Mouse (Mus musculus): ENCODE data around the gene Grifin. TPM values are rescaled to one million over a fixed set of nuclear protein-coding genes. Genes with fewer than 3 reads are reported as not detected.

Gene Grifin
- polyA plus RNA-seq, 1 experiment from 2014 or later = not detected

- Histone ChIP-seq H3K36me3 (ENCODE audit: control insufficient read depth, insufficient read depth, low read length) (no peaks in the 10 kb centered on the region), H3K4me3 (ENCODE audit: low read depth, low read length) (no peak overlapping the region), H3K4me1 (ENCODE audit: control insufficient read depth, insufficient read depth, low read length) (peaks cover 61% of the 10 kb centered on the region), H3K9ac (ENCODE audit: low read length) (peak overlapping the region; percentile 20; the same call in 1 of the 2 replicates), H3K9me3 (ENCODE audit: control insufficient read depth, low read length) (no peaks in the 10 kb centered on the region), H3K4me2 (peak overlapping the region; percentile 5; the same call in 1 of the 2 replicates), H3K27me3 (ENCODE audit: control insufficient read depth, insufficient read depth, low read length) (no peaks in the 10 kb centered on the region), H3K27ac (ENCODE audit: low read depth, low read length) (peak overlapping the region; percentile 77)
- DNase-seq (ENCODE audit: low spot score, missing footprints) = peak; percentile 90
- ATAC-seq (ENCODE audit: low FRiP score) = peak; percentile 71
- WGBS = 8% methylated on average over 6 of the region's 6 CpGs
Observed at GRCm38 (mm10) chr5:140579771-140580170, 14.9 kb upstream of the Grifin start.

- Histone ChIP-seq H3K4me1 (ENCODE audit: control insufficient read depth, insufficient read depth, low read length) (peaks cover 55% of the 10 kb centered on the region), H3K4me2 (peak overlapping the region; percentile 5; the same call in 1 of the 2 replicates), H3K27ac (ENCODE audit: low read depth, low read length) (peak overlapping the region; percentile 77), H3K9ac (ENCODE audit: low read length) (peak overlapping the region; percentile 18; the same call in 1 of the 2 replicates), H3K4me3 (ENCODE audit: low read depth, low read length) (no peak overlapping the region), H3K27me3 (ENCODE audit: control insufficient read depth, insufficient read depth, low read length) (no peaks in the 10 kb centered on the region), H3K9me3 (ENCODE audit: control insufficient read depth, low read length) (no peaks in the 10 kb centered on the region), H3K36me3 (ENCODE audit: control insufficient read depth, insufficient read depth, low read length) (no peaks in the 10 kb centered on the region)
- DNase-seq (ENCODE audit: low spot score, missing footprints) = peak; percentile 91
- ATAC-seq (ENCODE audit: low FRiP score) = 0 out of 2 replicates have a peak, but pooled peaks have one; percentile 1
- WGBS = 27% methylated on average over 9 of the region's 9 CpGs
Observed at GRCm38 (mm10) chr5:140579221-140579620, 14.3 kb upstream of the Grifin start.

- peaks cover 20% of the 10 kb centered on the region for H3K4me1 ChIP-seq (ENCODE audit: control insufficient read depth, insufficient read depth, low read length)
- no peaks in the 10 kb centered on the region for H3K27me3 ChIP-seq (ENCODE audit: control insufficient read depth, insufficient read depth, low read length)
- H3K9me3 ChIP-seq (ENCODE audit: control insufficient read depth, low read length) = no peaks in the 10 kb centered on the region
- ATAC-seq (ENCODE audit: low FRiP score) (no peak), DNase-seq (ENCODE audit: low spot score, missing footprints) (peak; percentile 67)
- H3K27ac ChIP-seq (ENCODE audit: low read depth, low read length) = no peak overlapping the region
- no peaks in the 10 kb centered on the region for H3K36me3 ChIP-seq (ENCODE audit: control insufficient read depth, insufficient read depth, low read length)
- H3K4me2 ChIP-seq = no peak overlapping the region
- no peak overlapping the region for H3K9ac ChIP-seq (ENCODE audit: low read length)
- WGBS = 73% methylated on average over 5 of the region's 5 CpGs
- H3K4me3 ChIP-seq (ENCODE audit: low read depth, low read length) = no peak overlapping the region
Observed at GRCm38 (mm10) chr5:140575381-140575866, 10.6 kb upstream of the Grifin start.

- Histone ChIP-seq H3K9ac (ENCODE audit: low read length) (no peak overlapping the region), H3K9me3 (ENCODE audit: control insufficient read depth, low read length) (no peaks in the 10 kb centered on the region), H3K4me3 (ENCODE audit: low read depth, low read length) (no peak overlapping the region), H3K27ac (ENCODE audit: low read depth, low read length) (no peak overlapping the region), H3K27me3 (ENCODE audit: control insufficient read depth, insufficient read depth, low read length) (no peaks in the 10 kb centered on the region), H3K36me3 (ENCODE audit: control insufficient read depth, insufficient read depth, low read length) (no peaks in the 10 kb centered on the region), H3K4me2 (no peak overlapping the region), H3K4me1 (ENCODE audit: control insufficient read depth, insufficient read depth, low read length) (no peaks in the 10 kb centered on the region)
- ATAC-seq (ENCODE audit: low FRiP score) (no peak), DNase-seq (ENCODE audit: low spot score, missing footprints) (no peak)
- WGBS = 88% methylated on average over 6 of the region's 6 CpGs
Observed at GRCm38 (mm10) chr5:140572611-140573010, 7.7 kb upstream of the Grifin start.

DNA sequence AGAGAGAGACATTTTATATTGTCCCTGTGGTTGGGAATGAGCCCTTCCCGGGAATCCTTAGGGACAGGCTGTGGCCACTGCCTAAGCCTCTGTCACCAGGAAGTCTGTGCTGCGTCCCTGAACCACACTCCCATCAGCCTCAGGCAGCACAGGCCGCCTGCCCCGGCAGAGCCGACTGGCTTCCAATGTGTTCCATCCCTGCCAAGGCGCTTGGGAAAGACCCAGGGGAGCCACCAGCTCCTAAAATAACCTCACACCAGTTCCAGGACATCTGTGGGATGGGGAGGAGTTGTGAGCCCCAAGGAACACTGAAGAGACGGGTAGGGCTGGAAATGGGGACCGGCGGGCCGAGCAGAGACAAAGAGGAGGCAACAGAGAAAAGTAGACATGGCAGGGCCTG, 6.8 kb upstream of the Grifin start:
- ATAC-seq (ENCODE audit: low FRiP score) (no peak), DNase-seq (ENCODE audit: low spot score, missing footprints) (peak; percentile 81)
- Histone ChIP-seq H3K9ac (ENCODE audit: low read length) (no peak overlapping the region), H3K4me3 (ENCODE audit: low read depth, low read length) (no peak overlapping the region), H3K27me3 (ENCODE audit: control insufficient read depth, insufficient read depth, low read length) (no peaks in the 10 kb centered on the region), H3K4me2 (no peak overlapping the region), H3K9me3 (ENCODE audit: control insufficient read depth, low read length) (no peaks in the 10 kb centered on the region), H3K36me3 (ENCODE audit: control insufficient read depth, insufficient read depth, low read length) (no peaks in the 10 kb centered on the region), H3K4me1 (ENCODE audit: control insufficient read depth, insufficient read depth, low read length) (peaks cover 3% of the 10 kb centered on the region; the same call in 1 of the 2 replicates), H3K27ac (ENCODE audit: low read depth, low read length) (no peak overlapping the region)
- WGBS = 74% methylated on average over 10 of the region's 10 CpGs

DNA sequence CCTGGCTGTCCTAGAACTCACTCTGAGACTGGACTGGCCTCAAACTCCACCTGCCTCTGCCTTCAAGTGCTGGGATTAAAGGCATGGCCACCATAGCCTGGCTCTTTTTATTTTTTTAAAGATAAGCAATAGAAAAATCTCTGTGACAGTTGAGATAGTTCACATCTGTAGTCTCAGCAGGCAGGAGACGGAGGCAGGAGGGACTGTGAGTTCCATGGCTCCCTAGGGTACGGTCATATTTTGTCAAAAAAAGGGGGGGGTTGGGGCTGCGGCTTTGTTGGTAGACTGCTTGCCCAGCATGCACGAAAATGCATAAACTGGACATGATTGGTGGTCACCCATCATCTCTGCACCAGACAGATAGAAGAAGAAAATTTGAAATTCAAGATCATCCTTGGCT, 6.3 kb upstream of the Grifin start:
- Histone ChIP-seq H3K9ac (ENCODE audit: low read length) (no peak overlapping the region), H3K9me3 (ENCODE audit: control insufficient read depth, low read length) (no peaks in the 10 kb centered on the region), H3K36me3 (ENCODE audit: control insufficient read depth, insufficient read depth, low read length) (no peaks in the 10 kb centered on the region), H3K4me1 (ENCODE audit: control insufficient read depth, insufficient read depth, low read length) (peaks cover 3% of the 10 kb centered on the region; the same call in 1 of the 2 replicates), H3K4me2 (no peak overlapping the region), H3K4me3 (ENCODE audit: low read depth, low read length) (no peak overlapping the region), H3K27me3 (ENCODE audit: control insufficient read depth, insufficient read depth, low read length) (no peaks in the 10 kb centered on the region), H3K27ac (ENCODE audit: low read depth, low read length) (no peak overlapping the region)
- WGBS = 80% methylated on average over 4 of the region's 4 CpGs
- DNase-seq (ENCODE audit: low spot score, missing footprints) (no peak), ATAC-seq (ENCODE audit: low FRiP score) (no peak)

DNA sequence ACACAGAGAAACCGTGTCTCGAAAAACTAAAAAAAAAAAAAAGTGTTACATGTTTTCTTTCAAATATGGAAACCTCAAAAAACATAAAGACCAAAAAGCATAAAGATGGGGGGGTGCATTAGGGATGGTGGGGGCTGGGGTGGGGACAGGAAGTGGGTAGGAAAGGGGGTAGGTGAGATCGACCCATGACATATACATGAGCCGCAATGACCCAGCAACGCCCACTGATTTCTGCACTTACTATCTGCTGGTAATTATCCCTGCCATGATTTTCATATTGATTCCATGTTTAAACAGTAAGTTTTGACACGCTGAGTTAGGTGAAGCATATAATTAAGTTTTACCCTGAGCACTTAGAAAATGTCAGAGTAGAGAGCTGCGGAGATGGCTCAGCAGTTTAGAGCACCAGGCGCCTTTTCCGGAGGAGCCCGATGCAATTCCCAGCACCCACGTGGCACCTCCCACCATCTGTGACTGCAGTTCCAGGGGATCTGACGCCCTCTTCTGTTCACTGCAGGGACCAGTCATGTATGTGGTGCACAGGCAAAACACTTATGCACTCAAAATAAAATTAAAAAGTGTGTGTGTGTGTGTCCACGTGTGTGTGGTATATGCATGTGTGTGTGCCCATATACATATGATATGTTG, 5.5 kb upstream of the Grifin start:
- H3K4me1 ChIP-seq (ENCODE audit: control insufficient read depth, insufficient read depth, low read length) = peaks cover 10% of the 10 kb centered on the region
- H3K4me3 ChIP-seq (ENCODE audit: low read depth, low read length) = no peak overlapping the region
- ATAC-seq (ENCODE audit: low FRiP score) (no peak), DNase-seq (ENCODE audit: low spot score, missing footprints) (no peak)
- no peaks in the 10 kb centered on the region for H3K9me3 ChIP-seq (ENCODE audit: control insufficient read depth, low read length)
- H3K27ac ChIP-seq (ENCODE audit: low read depth, low read length) = no peak overlapping the region
- no peak overlapping the region for H3K4me2 ChIP-seq
- WGBS = 88% methylated on average over 13 of the region's 13 CpGs
- H3K27me3 ChIP-seq (ENCODE audit: control insufficient read depth, insufficient read depth, low read length) = no peaks in the 10 kb centered on the region
- H3K9ac ChIP-seq (ENCODE audit: low read length) = no peak overlapping the region
- H3K36me3 ChIP-seq (ENCODE audit: control insufficient read depth, insufficient read depth, low read length) = no peaks in the 10 kb centered on the region

GRCm38 (mm10) chr5:140569032-140569595, 4.2 kb upstream of the Grifin start:
- H3K27ac ChIP-seq (ENCODE audit: low read depth, low read length) = no peak overlapping the region
- no peak overlapping the region for H3K4me3 ChIP-seq (ENCODE audit: low read depth, low read length)
- DNase-seq (ENCODE audit: low spot score, missing footprints) (no peak), ATAC-seq (ENCODE audit: low FRiP score) (no peak)
- peaks cover 18% of the 10 kb centered on the region for H3K4me1 ChIP-seq (ENCODE audit: control insufficient read depth, insufficient read depth, low read length)
- no peak overlapping the region for H3K4me2 ChIP-seq
- no peak overlapping the region for H3K9ac ChIP-seq (ENCODE audit: low read length)
- 90% methylated on average over 16 of the region's 16 CpGs for WGBS
- no peaks in the 10 kb centered on the region for H3K27me3 ChIP-seq (ENCODE audit: control insufficient read depth, insufficient read depth, low read length)
- H3K9me3 ChIP-seq (ENCODE audit: control insufficient read depth, low read length) = no peaks in the 10 kb centered on the region
- no peaks in the 10 kb centered on the region for H3K36me3 ChIP-seq (ENCODE audit: control insufficient read depth, insufficient read depth, low read length)

GRCm38 (mm10) chr5:140568321-140568970, 3.6 kb upstream of the Grifin start:
- 60% methylated on average over 10 of the region's 10 CpGs for WGBS
- Histone ChIP-seq H3K27me3 (ENCODE audit: control insufficient read depth, insufficient read depth, low read length) (no peaks in the 10 kb centered on the region), H3K4me3 (ENCODE audit: low read depth, low read length) (no peak overlapping the region), H3K4me2 (no peak overlapping the region), H3K9me3 (ENCODE audit: control insufficient read depth, low read length) (no peaks in the 10 kb centered on the region), H3K27ac (ENCODE audit: low read depth, low read length) (no peak overlapping the region; the same call in 1 of the 2 replicates), H3K36me3 (ENCODE audit: control insufficient read depth, insufficient read depth, low read length) (no peaks in the 10 kb centered on the region), H3K4me1 (ENCODE audit: control insufficient read depth, insufficient read depth, low read length) (peaks cover 18% of the 10 kb centered on the region), H3K9ac (ENCODE audit: low read length) (no peak overlapping the region)
- no peak for ATAC-seq (ENCODE audit: low FRiP score)
- peak; percentile 96 for DNase-seq (ENCODE audit: low spot score, missing footprints)

All from midbrain, embryonic 11.5 days (tissue).